Mouse (Mus musculus) heart, postnatal 0 days (tissue): ENCODE measurements around the gene Susd1.

Source experiments
- CTCF ChIP-seq: IDR thresholded peaks from 2 replicates; pipeline ENCODE4 v1.5.1; 2016; ENCODE audit warnings: antibody characterized with exemption, control low read depth, low read depth
- EP300 ChIP-seq: IDR thresholded peaks from 2 replicates; pipeline ENCODE4 v1.6.1; 2016; ENCODE audit warnings: antibody characterized with exemption, low read depth

DNA sequence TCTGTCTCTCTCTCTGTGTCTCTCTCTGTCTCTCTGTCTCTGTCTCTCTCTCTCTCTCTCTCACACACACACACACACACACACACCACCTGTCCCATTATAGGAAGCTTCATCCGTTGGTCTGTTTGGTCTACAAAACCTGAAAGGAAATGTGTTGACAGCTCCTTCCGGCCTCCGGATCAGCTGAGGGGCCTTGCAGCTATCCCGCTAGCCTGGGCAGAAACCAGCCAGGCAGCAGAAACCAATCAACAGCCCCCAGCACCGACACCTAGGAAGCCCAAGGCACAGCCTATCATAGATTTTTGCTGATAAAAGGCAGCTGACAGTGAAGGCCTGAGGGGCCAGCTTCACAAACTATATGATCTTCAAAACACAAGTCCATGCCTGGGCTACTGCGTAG lies 7.1 kb upstream of the Susd1 start:
- TF ChIP-seq CTCF = no peak
- no peak for TF ChIP-seq EP300
